Mouse (Mus musculus): ENCODE results near the gene Zbed4.

- TF ChIP-seq POLR2A (IDR thresholded peaks at IDR 0.05; ENCODE audit: control insufficient read depth in 1 of 2, insufficient read depth in 1 of 2, low read depth in 1 of 2, low read length in 2 of 2, poor library complexity in 1 of 2), result no peak
- TF ChIP-seq EP300 (IDR thresholded peaks at IDR 0.05; ENCODE audit: low read depth in 1 of 2, low read length in 2 of 2), result no peak
- no peak for TF ChIP-seq ZNF384 (IDR thresholded peaks at IDR 0.05; ENCODE audit: low read depth, low read length)
- TF ChIP-seq CTCF (IDR thresholded peaks at IDR 0.05 in 2 of 3, conservative IDR thresholded peaks at IDR 0.05 in 1 of 3; ENCODE audit: control insufficient read depth in 1 of 3, insufficient read depth in 1 of 3, low read depth in 2 of 3, low read length in 3 of 3, poor library complexity in 1 of 3, severe bottlenecking in 1 of 3), result no peak
- TF ChIP-seq TBP (IDR thresholded peaks at IDR 0.05; ENCODE audit: low read depth, low read length), result no peak
- no peak for TF ChIP-seq GABPA (IDR thresholded peaks at IDR 0.05; ENCODE audit: low read depth, low read length)
- TF ChIP-seq MAZ (IDR thresholded peaks at IDR 0.05; ENCODE audit: low read depth, low read length), result no peak
- no peak for TF ChIP-seq NRF1 (IDR thresholded peaks at IDR 0.05; ENCODE audit: insufficient read depth, low read depth, low read length, poor library complexity, severe bottlenecking)
- TF ChIP-seq POLR2AphosphoS2 (IDR thresholded peaks at IDR 0.05; ENCODE audit: low read length), result no peak
Measured at GRCm38 (mm10) chr15:88712501-88712900, 39.0 kb upstream of the Zbed4 start.
